Mouse (Mus musculus) kidney, adult 2 months (tissue): ENCODE measurements around the gene Map2k7. TPM values are rescaled to one million over a fixed set of nuclear protein-coding genes. Genes with fewer than 3 reads are reported as not detected.
"Not testable (repeated sequence)": the region's sequence is repeated elsewhere in the genome, so short reads cannot be mapped to it uniquely, and the experiment has no call there.

ENCODE experiments used
- DNase-seq: peaks from one replicate; pipeline ENCODE4 v3.0.0; 2021
- H3K27ac ChIP-seq: fragments of 200-500 bp; 2 replicates; pipeline ENCODE4 v1.5.1; 2012; ENCODE audit warnings: low read depth, low read length, control low read depth, inconsistent platforms; ENCODE audit not compliant: insufficient read depth
- H3K27me3 ChIP-seq: fragments of 200-500 bp; replicated peaks from 2 replicates; pipeline ENCODE4 v1.6.1; 2012; ENCODE audit warnings: mild to moderate bottlenecking, moderate library complexity, low read length, inconsistent platforms; ENCODE audit not compliant: control insufficient read depth, insufficient read depth
- H3K36me3 ChIP-seq: fragments of 200-500 bp; 2 replicates; pipeline ENCODE4 v1.6.1; 2012; ENCODE audit warnings: mild to moderate bottlenecking, moderate library complexity, low read length, inconsistent platforms; ENCODE audit not compliant: control insufficient read depth, insufficient read depth
- H3K4me1 ChIP-seq: fragments of 200-500 bp; 2 replicates; pipeline ENCODE4 v1.6.1; 2011; ENCODE audit warnings: low read length; ENCODE audit not compliant: control insufficient read depth, insufficient read depth
- H3K4me3 ChIP-seq: fragments of 200-500 bp; 2 replicates; pipeline ENCODE4 v1.5.1; 2011; ENCODE audit warnings: mild to moderate bottlenecking, low read depth, low read length, control low read depth; ENCODE audit not compliant: insufficient read depth
- CTCF ChIP-seq: fragments of 200-500 bp; conservative IDR thresholded peaks from 2 replicates; pipeline ENCODE4 v1.5.1; 2011; ENCODE audit warnings: low read depth, mild to moderate bottlenecking, control low read depth, low read length, moderate library complexity, mixed read lengths; ENCODE audit not compliant: insufficient read depth, insufficient read length
- POLR2A ChIP-seq: fragments of 200-500 bp; IDR thresholded peaks from one replicate; pipeline ENCODE4 v1.6.1; 2011; ENCODE audit warnings: low read depth, low read length, control low read depth
- WGBS: fragments of 180-500 bp; shearing (Covaris S2); methylation state at CpG from one replicate; pipeline ENCODE4 v1.1.7; 2018; 5-methylcytosine and 5-hydroxymethylcytosine counted together
- polyA plus RNA-seq: library from polyadenylated mRNA; depleted of rRNA; stranded (reverse); fragments of >200 nt; gene quantifications from 2 replicates; pipeline ENCODE4 v1.2.3, GENCODE M21; 2012

Gene Map2k7
- polyA plus RNA-seq, 1 experiment = 32.2 TPM

- TF ChIP-seq POLR2A (peak; percentile 23), CTCF (no peak)
- no peaks in the 10 kb centered on the region for H3K27me3 ChIP-seq
- peak within 1 kb of the TSS; percentile 79 for H3K27ac ChIP-seq
- no peaks in the 10 kb centered on the region; the same call in 1 of the 2 replicates for H3K36me3 ChIP-seq
- peak; percentile 98 for DNase-seq
- peak within 1 kb of the TSS; percentile 84 for H3K4me3 ChIP-seq
- WGBS = under 1% methylated on average over 69 of the region's 69 CpGs
- H3K4me1 ChIP-seq = peaks cover 3% of the 10 kb centered on the region; the same call in 1 of the 2 replicates
These were observed 14.6 kb downstream of the Map2k7 start, which contains the start of gene Snapc2 for GRCm38 (mm10) chr8:4252934-4253841. Gene Snapc2, plus strand, starts transcription at chr8:4253080.

DNA sequence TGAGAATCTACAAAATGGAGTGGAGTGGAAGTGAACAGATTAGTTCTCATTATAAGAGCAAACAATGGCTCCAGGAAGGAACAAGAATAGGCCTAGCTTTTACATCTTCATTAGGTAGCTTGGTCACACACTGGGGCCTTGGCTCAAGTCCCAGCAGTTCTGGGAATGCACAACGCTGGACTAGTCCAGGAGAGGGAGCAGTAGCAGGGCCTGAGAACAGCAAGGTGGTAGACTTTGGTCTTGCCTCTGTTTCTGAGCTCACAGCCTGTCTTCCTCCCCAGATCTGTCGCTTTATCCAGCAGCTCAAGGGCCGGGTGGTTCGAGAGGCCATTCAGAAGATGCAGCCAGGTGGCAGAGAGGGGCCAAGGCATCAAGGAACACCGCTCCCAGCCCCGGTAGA, 15.5 kb downstream of the Map2k7 start:
- Histone ChIP-seq H3K4me3 (no peak overlapping the region), H3K27ac (no peak overlapping the region), H3K27me3 (no peaks in the 10 kb centered on the region), H3K4me1 (peaks cover 3% of the 10 kb centered on the region; the same call in 1 of the 2 replicates), H3K36me3 (no peaks in the 10 kb centered on the region; the same call in 1 of the 2 replicates)
- WGBS = 44% methylated on average over 6 of the region's 6 CpGs
- TF ChIP-seq CTCF (peak; percentile 74), POLR2A (no peak)
- DNase-seq = peak; percentile 94

DNA sequence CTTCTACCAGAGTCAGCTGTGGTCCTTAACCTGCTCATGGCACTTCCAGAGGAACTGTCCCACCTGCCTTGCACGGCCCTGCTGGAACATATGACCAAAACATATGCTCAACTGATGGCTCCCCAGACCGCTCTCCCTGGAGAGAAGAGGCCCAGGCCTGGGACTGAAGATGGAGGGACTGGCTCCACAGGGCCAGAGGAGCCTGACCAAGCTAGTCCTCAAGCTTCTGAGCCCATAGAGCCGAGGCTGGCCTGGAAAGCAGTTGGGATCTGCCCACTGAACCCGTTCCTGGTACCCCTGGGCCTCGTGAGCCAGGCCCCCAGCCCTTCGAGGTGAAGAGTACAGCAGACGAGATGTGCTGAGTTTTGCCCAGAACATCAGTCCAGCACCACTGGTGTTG, 16.9 kb downstream of the Map2k7 start:
- not testable (repeated sequence) for H3K27ac ChIP-seq, H3K36me3 ChIP-seq, DNase-seq, H3K27me3 ChIP-seq, H3K4me1 ChIP-seq, H3K4me3 ChIP-seq
- WGBS = 88% methylated on average over 7 of the region's 7 CpGs

- Histone ChIP-seq H3K4me1 (peaks cover 3% of the 10 kb centered on the region; the same call in 1 of the 2 replicates), H3K4me3 (no peak overlapping the region), H3K36me3 (no peaks in the 10 kb centered on the region; the same call in 1 of the 2 replicates), H3K27ac (no peak overlapping the region), H3K27me3 (no peaks in the 10 kb centered on the region)
- 49% methylated on average over 4 of the region's 4 CpGs for WGBS
- no peak for DNase-seq
- no peak for TF ChIP-seq CTCF
- no peak for TF ChIP-seq POLR2A
These were observed 18.4 kb downstream of the Map2k7 start for GRCm38 (mm10) chr8:4256911-4257310.

DNA sequence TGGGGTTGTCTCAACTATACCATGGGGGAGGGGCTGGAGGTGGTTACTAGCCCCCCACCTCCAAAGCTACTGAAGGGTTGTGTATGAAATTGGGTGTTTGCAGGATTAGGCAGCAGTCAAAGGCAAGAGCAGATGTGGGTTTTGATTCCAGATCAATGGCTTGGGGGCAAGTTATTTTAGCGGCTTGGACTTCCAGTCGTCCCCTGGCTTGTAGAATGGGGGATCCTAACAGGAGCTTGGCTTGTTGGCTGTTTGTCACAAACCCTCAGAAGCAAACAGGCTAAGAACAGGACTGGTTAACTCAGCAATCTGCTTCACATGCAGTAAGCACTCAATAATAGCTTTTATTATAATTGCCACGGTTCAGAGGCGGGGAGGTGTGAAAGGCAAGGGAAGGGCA, 18.8 kb downstream of the Map2k7 start:
- Histone ChIP-seq H3K36me3 (no peaks in the 10 kb centered on the region; the same call in 1 of the 2 replicates), H3K27me3 (no peaks in the 10 kb centered on the region), H3K4me3 (no peak overlapping the region), H3K27ac (no peak overlapping the region), H3K4me1 (peaks cover 3% of the 10 kb centered on the region; the same call in 1 of the 2 replicates)
- DNase-seq = no peak
- no peak for TF ChIP-seq POLR2A
- TF ChIP-seq CTCF = no peak
- 70% methylated on average over 4 of the region's 4 CpGs for WGBS

DNA sequence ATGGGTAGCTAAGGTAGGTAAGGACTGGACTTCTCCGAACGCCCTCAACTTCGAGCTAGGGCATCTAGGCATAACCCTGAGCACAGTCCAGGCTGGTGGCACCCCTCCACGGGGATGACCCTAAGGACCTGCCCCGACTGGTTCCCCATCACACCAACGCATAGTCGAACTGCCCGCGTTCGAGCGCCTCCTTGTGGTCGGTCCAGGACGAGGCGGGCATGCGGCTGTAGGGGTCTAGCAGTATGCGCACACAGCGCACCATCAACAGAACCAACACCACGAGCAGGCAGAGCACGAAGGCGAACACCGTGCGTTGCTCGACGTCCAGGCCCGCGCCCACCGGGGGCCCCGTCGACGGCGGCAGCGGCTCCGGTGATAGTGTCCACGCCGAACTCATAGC, 19.7 kb downstream of the Map2k7 start:
- peak; percentile 51 for DNase-seq
- H3K4me1 ChIP-seq = no peaks in the 10 kb centered on the region; the same call in 1 of the 2 replicates
- peak; percentile 66 for TF ChIP-seq CTCF
- no peak for TF ChIP-seq POLR2A
- H3K36me3 ChIP-seq = no peaks in the 10 kb centered on the region; the same call in 1 of the 2 replicates
- 4% methylated on average over 35 of the region's 35 CpGs for WGBS
- H3K27ac ChIP-seq = no peak overlapping the region
- H3K4me3 ChIP-seq = peak overlapping the region; percentile 45
- H3K27me3 ChIP-seq = no peaks in the 10 kb centered on the region

DNA sequence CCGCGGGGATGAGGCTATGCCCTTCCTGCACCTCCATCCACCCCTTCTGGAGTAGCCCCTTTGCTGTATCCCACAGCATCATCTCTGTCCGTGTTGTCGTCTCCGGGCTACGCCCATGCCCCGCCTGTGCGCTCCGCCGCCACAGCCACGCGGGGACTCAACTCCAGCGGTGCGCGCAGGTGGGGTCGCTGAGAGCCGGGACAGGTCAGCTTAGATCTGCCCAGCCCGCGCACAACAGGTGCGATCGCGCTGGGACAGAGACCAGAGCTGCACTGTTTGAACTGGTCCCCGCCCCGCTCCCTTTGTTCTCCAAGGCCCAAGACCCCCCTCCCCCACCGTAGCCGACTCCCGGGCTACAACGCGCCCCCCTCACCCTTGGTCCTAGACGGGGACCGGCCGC, 20.1 kb downstream of the Map2k7 start:
- Histone ChIP-seq H3K27me3 (no peaks in the 10 kb centered on the region), H3K4me1 (no peaks in the 10 kb centered on the region; the same call in 1 of the 2 replicates), H3K4me3 (peak overlapping the region; percentile 45), H3K36me3 (no peaks in the 10 kb centered on the region; the same call in 1 of the 2 replicates), H3K27ac (no peak overlapping the region)
- no peak for DNase-seq
- WGBS = under 1% methylated on average over 31 of the region's 32 CpGs
- TF ChIP-seq POLR2A = no peak
- TF ChIP-seq CTCF = no peak
